Mouse (Mus musculus) testis, adult 2 months (tissue): ENCODE results near the gene Chtf18.

Source experiments
- CTCF ChIP-seq: fragments of 200-500 bp; IDR thresholded peaks from 2 replicates; pipeline ENCODE4 v1.5.1; 2012; ENCODE audit warnings: low read depth, mild to moderate bottlenecking, inconsistent platforms, low read length, moderate library complexity; ENCODE audit not compliant: control insufficient read depth, insufficient read depth, insufficient replicate concordance
- POLR2A ChIP-seq: fragments of 200-500 bp; IDR thresholded peaks from 2 replicates; pipeline ENCODE4 v1.6.1; 2012; ENCODE audit warnings: low read depth, mild to moderate bottlenecking, inconsistent platforms, low read length, moderate library complexity; ENCODE audit not compliant: control insufficient read depth

DNA sequence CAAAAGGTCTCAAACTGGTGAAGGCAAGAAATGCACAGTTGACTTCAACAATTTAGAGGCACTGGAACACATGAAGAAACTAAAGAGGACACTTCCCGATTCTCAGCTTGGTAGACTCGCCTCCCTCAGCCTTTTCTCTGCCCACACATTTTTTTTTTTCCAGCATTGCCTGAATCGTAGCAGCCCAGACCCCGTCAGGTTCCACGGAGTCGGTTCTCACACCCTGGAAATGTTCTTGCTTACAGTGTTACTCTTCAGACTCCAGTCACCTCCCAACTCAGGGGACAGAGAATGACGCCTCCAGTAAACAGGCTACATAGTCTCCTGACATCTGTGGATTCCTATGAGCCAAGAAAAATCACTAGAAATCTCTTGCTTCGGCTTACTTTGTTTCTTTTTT, 32.9 kb upstream of the Chtf18 start:
- TF ChIP-seq POLR2A (no peak), CTCF (no peak)
